Mouse (Mus musculus): ENCODE measurements at regions not wholly inside any gene's neighbourhood (a gene's known extent, or its start where the extent isn't known, plus 50 kb on each side); places are given as distances from the start of the nearest gene placed in this dataset. TPM values are rescaled to one million over a fixed set of nuclear protein-coding genes. Genes with fewer than 3 reads are reported as not detected.

DNA sequence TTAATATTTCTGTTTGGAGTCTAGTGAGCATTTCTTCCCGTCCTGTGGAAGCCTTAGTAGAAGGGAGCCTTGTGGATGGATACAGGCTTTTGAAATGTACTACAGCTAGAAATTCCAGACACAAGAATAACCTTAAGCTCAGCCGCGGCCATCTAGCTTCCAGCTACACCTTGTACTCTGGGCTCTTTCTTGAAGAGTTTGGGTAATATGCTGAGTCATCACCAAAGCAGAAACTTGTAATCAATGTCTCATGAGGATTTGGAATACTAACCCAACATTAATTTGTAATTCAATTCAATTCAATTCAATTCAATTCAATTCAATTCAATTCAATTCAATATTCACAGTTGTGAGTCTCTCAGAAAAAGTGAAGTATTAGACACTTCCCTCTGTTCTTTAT, 797.0 kb downstream of the Hace1 start:
- no peak overlapping the region for H3K4me2 ChIP-seq
- H3K4me3 ChIP-seq, result no peak overlapping the region
- H3K27me3 ChIP-seq, result no peaks in the 10 kb centered on the region
- H3K4me1 ChIP-seq, result no peaks in the 10 kb centered on the region
- H3K27ac ChIP-seq, result no peak overlapping the region
- H3K36me3 ChIP-seq, result no peaks in the 10 kb centered on the region
- ATAC-seq (ENCODE audit: insufficient number of reproducible peaks, insufficient read depth, low FRiP score, low TSS enrichment, low read depth), result no peak
- no peak overlapping the region for H3K9ac ChIP-seq
- 89% methylated on average over 3 of the region's 3 CpGs for WGBS
- H3K9me3 ChIP-seq, result no peaks in the 10 kb centered on the region

GRCm38 (mm10) chr10:46397089-46397488, 819.5 kb downstream of the Hace1 start:
- H3K27ac ChIP-seq, result no peak overlapping the region
- ATAC-seq (ENCODE audit: insufficient number of reproducible peaks, insufficient read depth, low FRiP score, low TSS enrichment, low read depth), result no peak
- H3K27me3 ChIP-seq, result no peaks in the 10 kb centered on the region
- no peaks in the 10 kb centered on the region for H3K9me3 ChIP-seq
- H3K4me2 ChIP-seq, result no peak overlapping the region
- no peak overlapping the region for H3K4me3 ChIP-seq
- H3K4me1 ChIP-seq, result no peaks in the 10 kb centered on the region
- H3K9ac ChIP-seq, result no peak overlapping the region
- WGBS, result 84% methylated on average over 4 of the region's 4 CpGs
- no peaks in the 10 kb centered on the region for H3K36me3 ChIP-seq

DNA sequence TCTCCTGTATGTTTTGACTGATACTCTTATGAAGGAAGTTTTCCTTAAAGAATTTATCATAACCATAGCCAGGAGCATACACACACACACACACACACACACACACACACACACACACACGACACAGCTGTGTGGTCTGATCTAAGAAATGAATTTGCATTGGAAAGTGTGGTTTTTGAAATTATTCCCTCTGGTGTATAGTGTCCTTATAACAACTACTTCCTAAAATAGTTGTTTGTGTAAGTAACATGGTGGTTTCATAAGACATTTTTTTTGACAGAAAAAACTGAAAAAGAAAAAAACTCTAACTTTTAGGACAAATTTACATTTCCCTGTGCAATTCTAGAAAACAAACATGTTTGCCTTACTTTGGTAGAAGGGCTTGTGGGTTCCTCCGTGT, 826.3 kb downstream of the Hace1 start:
- no peaks in the 10 kb centered on the region for H3K4me1 ChIP-seq
- ATAC-seq (ENCODE audit: insufficient number of reproducible peaks, insufficient read depth, low FRiP score, low TSS enrichment, low read depth), result no peak
- H3K9ac ChIP-seq, result no peak overlapping the region
- H3K9me3 ChIP-seq, result no peaks in the 10 kb centered on the region
- no peak overlapping the region for H3K4me3 ChIP-seq
- no peak overlapping the region for H3K27ac ChIP-seq
- WGBS, result 78% methylated on average over 2 of the region's 2 CpGs
- no peaks in the 10 kb centered on the region for H3K27me3 ChIP-seq
- H3K4me2 ChIP-seq, result no peak overlapping the region
- no peaks in the 10 kb centered on the region for H3K36me3 ChIP-seq

Small RNA genes lying in the stretch of these regions (microRNA-seq; reads per million reads assigned to microRNA genes)
- not detected for gene Gm27410
